Mouse (Mus musculus): ENCODE measurements at regions not wholly inside any gene's neighbourhood (a gene's known extent, or its start where the extent isn't known, plus 50 kb on each side); places are given as distances from the start of the nearest gene placed in this dataset.

DNA sequence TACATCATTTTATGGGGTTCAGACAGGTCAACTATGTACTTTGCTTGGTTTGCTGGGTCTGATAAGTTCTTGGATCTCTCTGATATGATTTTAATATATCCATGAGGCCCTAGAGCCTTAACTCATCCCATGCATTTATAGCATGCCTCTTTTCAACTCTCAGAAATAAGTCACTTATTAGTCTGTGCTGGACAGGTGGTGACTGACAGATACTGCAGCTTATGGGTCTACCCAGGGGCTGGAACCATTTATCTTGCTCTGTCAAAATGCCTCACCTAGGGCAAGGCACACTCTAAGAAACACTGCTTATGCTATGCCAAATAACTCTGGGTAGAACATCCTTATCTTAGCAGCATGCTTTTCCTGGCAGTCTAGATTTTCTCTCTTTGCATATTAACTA lies 225.6 kb downstream of the Mbnl1 start:
- DNase-seq (ENCODE audit: low spot score): no peak

DNA sequence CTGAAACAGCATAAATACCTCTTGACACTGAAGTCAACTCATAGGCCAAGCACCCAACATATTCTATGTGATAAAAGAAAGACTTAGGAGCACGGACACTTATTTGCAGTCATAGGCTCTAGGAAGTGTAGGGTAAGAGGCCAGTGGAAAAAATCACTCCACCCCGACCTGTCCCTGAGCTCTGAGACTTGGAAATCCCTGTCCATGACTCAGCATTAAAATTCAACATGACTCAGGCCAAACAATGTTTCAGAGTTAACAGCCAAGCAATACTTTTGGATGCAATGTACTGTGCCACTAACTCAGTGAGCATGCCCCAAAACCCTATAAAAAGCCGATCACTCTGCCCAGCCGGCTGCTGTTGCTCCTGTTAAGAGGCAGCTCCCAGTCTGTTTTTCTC lies 234.5 kb downstream of the Mbnl1 start:
- no peak for DNase-seq (ENCODE audit: low spot score)

DNA sequence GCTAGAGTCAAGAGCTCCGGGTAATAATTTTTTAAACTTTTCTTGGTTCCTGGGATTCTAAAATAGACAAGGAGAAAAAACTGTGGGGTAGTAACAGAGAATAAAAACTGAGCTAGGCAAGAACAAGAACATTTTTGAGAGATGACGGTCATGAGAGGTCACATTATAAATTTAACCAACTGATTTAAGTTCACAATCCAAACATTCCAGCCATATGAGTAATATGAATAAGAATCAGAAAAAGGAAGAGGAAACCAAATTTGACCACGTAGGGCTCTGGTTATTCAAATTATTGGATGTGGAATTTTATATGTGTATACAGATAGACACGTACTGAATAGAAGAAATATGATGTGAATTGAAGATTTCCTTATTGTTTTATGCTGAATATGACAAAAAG lies 240.3 kb downstream of the Mbnl1 start:
- no peak for DNase-seq (ENCODE audit: low spot score)

DNA sequence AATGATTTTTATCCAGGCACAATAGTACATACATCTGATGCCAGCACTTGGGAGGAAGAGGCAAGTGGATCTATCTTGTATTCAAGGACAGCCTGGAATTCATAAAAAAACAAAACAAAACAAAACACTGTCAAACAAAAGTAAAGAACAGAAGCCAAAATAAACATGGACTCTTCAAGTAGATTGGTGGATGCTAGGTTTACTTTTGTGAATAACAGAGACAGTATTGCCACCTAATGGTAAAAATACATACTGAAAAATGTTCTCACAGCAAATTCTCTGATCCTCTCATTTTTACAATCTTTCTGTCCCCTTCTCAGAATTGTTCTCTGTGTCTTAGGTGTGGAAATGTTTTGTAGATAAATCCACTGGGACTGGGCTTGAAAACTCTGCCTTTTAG lies 247.7 kb downstream of the Mbnl1 start:
- no peak for DNase-seq (ENCODE audit: low spot score)

DNA sequence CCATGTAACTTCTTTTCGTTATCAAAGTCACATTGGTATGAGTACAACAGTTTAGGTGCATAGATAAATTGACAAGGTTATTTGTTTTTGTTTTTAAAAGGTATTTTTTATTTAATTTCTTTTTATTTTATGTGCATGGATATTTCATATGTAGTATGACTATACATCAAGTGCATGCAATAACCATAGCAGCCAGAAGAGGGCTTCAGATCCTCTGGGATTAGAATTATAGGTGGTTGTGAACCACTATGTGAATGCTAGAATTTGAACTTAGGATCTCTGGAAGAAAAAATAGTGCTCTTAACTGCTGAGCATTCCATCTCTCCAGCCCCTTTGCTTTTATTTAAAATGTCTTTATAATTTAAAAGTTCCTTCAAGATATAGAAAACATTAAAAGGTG lies 258.7 kb downstream of the Mbnl1 start:
- no peak for DNase-seq (ENCODE audit: low spot score)

DNA sequence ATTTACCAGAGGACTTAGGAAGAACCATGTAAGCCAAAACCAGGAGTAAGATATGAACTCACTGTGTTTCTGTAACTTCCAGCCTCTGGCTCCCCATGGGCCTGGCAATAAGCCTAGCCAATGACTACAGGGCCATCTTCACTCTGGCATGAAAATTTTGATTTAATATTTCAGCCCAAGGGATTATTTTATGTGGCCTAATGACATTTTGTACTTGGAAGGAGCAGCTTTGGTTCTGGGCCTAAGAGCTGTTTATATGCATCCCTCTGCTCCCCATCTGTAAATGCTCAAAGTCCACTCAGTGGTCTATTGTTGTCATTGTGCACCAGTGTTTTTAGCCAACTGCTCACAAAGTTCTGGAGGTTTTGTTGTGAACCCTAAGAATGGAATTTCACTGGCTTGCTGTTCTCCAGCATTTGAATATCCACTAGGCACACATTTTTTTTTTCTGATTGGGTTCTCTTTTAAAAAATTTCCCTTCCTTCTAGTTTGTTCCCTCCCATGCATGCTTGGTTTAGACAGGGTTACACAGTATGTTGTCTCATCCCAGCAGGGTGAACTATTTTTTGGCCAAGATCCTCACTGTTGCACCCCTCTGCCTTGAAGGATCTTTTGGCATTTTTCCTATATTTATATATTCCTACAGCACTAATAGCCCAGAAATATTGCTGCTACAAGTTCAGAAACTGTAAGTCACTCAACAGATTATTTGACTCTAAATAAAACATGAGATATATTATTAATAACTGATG lies 261.9 kb upstream of the P2ry1 start:
- peak; percentile 14 for DNase-seq (ENCODE audit: low spot score)

DNA sequence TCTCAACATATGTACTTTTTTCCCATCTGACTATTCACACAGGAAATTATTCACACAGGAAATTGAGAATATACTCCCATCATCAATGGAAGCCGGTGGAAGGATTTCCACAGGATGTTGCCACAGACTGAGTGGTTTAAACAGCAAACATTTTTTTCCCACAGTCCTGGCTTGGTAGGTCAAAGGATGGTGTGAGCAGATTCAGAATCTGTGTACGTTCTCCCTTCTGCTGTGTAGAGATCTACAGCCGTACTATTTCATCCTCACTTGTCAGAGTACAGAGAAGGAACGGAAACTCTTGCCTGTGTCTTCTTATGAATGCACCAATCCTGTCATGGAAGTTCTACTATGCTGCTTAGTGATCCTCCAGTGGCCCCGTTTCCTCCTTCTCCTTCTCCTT lies 261.2 kb upstream of the P2ry1 start:
- no peak for DNase-seq (ENCODE audit: low spot score)

DNA sequence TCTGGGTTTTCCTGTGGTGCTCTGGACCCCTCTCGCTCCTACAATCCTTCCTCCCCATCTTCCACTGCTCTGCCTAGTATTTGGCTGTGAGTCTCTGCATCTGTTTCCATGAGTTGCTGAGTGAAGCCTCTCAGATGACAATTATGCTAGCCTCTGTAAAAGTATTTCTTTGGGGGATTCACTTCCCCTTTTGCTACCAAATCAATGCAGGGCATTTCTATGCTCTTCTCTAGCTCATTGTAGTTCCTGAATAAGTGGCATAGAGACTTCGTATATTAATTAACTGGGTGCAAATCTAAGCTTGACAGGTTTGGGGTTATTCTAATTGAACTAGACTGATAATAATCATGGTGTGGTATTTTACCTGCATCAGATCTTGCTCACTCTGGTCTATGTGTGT lies 260.4 kb upstream of the P2ry1 start:
- DNase-seq (ENCODE audit: low spot score): no peak

DNA sequence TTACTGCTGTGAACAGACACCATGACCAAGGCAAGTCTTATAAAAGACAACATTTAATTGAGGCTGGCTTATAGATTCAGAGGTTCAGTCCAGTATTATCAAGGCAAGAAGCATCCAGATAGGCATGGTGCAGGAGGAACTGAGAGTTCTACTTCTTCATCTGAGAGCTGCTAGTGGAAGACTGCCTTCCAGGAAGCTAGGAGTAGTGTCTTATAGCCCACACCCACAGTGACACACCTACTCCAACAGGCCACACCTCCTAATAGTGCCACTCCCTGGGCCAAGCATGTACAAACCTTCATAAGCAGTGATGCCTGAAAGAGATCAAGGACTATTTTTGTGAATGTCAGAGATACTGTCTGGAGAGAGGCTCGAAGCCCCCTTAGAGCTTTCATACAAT lies 257.5 kb upstream of the P2ry1 start:
- DNase-seq (ENCODE audit: low spot score): no peak

DNA sequence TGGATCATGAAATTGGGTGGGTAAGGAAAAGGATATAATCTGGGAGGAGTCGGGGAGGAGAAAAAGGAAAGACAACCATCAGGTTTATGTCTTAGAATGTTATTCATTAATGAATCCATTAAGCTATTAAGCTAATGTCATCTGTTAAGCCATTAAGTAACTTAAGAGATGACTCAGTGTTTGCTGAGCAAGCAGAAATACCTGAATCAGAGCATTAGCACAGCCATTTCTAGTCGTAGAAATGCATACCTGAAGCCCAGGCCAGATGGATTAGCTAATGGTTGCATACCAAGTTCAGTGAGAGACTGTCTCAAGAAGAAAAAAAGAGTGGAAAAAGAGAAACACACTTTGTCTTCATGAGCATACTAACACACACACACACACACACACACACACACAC lies 244.0 kb upstream of the P2ry1 start:
- DNase-seq (ENCODE audit: low spot score): no peak

DNA sequence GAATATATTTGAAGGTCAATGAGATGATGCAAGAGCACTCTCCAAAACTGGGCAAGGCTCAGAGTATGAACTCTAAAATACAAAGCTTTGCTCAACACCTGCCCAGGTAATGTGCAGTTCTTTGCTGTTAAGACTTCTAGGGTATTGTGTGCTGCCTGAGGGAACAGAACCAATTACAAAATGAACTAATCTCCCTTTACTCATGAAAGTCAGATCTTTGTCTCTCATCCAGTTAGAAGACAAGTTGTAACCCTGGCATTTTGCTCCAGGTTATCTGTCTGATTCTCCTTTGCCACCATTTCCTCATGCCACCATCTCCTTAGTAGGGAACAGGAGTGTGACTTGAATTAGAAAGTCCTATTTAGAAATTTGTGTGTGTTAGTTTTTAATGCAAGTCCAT lies 243.5 kb upstream of the P2ry1 start:
- no peak for DNase-seq (ENCODE audit: low spot score)

DNA sequence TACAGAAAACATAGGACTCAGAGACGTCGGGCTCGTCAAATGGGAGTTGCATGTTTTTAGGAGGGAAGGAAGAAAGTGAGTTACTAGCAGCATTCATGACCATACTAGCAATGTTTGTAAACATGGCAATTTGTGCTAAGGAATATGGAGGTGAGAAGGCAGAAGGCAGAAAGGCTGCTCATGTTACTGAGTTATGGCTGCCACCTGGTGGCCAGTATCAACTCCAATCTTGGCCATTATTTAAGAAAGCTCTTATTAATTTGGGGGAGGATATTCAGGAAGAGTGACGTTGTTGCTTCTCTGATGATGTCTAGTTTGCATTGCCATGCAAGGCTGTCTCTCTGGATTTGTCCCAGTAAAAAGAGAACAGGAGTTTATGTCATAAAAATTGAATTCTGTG lies 239.7 kb upstream of the P2ry1 start:
- DNase-seq (ENCODE audit: low spot score): peak; percentile 13

DNA sequence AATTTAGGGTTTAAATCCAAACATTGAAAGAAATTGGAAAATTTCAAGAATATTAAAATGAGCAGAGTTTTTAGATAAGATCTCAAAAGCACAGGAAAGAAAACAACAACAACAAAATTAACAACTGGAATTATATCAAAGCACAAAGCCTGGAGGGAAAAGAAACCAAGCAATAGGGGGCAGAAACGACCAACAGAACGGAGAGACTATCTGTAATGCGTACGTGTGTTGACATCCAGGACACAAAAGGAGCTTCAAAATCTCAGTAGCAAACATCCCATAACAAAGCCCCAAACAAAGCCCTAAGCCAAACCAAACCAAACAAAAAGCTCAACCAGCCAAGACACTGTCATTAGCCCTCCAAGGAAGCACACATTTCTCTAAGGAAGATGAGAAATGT lies 237.5 kb upstream of the P2ry1 start:
- no peak for DNase-seq (ENCODE audit: low spot score)

DNA sequence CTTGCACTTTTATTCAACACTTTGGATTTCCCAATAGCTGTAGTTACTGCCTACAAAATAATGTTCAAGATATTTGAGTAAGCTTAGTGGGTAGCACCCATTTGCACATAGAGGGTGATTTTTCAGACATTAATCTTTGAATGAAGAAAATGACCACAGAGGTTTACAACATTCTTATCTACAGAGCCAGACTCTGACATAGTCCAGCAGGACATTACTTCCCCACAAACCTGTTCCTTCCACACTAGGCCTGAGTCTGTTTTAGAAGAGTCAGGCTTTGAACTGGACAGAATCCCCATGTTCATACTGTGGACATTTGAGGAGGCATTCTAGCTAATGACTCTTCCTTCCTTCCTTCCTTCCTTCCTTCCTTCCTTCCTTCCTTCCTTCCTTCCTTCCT lies 233.6 kb upstream of the P2ry1 start:
- no peak for DNase-seq (ENCODE audit: low spot score)

DNA sequence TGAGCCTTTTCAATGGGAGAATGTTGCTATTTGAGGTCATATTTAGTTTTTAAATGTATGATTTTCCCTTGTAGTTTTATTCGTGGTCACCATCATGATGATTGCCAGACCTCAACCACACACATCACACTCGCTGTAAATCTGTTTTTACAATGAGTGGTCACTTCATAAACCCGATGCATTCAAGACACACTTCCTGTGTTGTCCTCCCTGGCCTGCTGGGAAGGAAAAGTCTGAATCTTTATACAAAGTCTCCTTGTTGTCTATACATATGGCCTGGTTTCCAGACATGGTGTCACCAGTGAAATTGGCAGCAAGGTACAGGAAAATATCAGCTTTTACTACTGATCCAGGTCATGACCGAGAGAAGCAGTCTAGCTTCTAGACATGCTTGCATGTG lies 230.7 kb upstream of the P2ry1 start:
- DNase-seq (ENCODE audit: low spot score): no peak

DNA sequence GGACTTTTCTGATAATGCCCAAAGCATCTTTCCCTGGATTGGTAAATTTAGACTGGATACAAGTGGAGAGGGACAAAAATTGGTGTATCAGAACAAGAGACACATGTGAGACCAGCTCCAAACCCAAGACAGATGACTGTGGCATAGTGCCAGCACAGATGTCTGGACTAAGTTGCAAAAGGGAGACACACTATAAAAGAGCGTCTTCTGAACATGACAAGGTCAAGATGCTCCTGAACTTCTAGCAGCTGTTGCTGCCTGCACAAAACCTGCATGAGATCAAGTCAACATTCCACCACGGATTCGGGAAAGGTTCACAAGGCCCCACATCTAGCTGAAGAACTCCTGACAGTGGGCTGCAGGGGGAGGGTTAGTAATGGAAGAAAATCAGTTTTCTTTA lies 229.2 kb upstream of the P2ry1 start:
- DNase-seq (ENCODE audit: low spot score): no peak

DNA sequence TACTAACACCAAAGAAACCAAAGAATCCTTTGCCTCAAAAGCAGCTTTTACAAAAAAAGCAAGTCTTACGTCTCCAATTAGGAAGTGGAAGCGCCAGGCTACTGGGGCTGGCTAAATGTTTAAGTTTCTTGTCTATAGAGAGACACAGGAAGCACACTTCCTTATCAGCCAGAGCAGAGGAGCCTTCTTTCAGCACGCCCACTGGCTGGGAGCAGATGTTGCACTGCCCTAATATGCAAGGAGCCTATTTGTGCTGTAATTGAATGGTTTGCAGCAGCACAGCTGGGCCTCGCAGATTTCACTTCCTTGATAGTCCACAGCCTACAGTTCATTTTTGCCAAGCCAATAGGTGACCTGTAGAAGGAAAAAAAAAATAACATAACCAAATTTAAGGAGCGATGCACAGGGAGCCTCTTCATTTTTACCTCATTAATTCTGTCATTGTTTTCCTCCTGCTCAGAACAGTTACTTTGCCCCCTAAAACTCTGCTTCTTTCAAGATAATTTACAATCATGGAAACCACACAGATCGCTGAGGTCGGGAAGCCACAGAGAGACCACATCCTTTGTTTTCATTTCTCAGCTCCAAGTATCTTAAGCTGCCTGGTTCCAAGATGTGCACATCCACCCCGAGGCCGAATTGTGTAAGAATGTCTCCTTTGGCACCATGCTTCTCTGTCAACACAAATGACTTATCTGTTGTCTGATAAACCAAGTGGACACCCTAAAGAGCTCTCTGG lies 217.3 kb upstream of the P2ry1 start:
- DNase-seq (ENCODE audit: low spot score): no peak

DNA sequence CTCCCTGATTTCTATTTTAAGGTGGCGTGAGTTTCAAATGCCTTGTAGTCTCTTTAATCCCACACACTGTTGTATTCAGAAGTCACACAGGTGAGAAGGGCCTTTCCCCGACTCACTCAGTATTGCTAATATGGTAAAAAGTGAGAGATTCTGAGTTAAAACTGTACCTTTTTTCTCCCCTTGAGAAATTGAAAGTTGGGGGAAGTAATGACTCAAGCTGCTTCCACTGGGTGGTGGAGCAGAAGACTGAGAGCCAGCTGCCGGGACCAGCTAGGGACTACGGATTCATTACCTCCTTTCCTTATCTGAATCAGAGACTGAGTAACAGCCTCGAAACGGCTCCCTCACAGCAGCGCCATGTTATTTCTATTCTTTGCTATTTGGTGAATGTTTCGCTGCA lies 214.6 kb upstream of the P2ry1 start:
- no peak for DNase-seq (ENCODE audit: low spot score)

DNA sequence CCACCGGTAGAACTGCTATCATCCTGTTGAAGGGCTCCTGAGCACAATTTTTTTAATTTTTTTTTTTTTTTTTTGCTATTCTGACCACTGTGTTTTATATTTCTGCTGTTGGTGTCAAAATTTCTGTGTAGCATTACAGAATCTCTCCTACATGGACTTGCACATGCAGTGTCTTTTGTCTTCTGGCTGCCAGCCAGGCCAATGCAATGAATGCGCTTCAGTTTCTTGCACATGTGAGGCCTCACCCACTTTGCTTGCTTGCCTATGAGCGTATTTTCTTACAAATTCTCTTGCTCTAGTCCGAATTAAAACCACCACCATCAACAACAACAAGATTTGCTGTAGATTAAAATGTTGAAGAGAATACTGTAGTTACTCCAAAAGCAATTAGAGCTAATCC lies 213.2 kb upstream of the P2ry1 start:
- no peak for DNase-seq (ENCODE audit: low spot score)

DNA sequence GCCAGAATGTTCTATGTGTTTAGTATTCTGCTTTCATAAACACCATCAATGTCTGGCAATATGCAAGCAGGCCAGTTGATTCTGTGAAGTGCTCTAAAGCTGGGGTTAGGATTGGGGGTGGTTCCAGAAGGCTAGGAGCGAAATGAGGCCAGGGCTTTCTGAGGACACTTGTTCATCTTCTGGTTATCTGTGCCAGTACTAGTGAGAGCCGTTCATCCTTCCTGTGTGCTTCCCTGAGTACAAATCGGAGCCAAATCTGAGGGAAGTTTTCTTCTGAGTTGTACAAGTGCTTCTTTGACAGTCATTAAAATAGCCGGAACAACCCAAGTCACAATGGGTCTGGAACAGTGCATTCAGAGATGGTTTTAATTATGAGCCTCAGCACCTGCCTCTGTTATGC lies 210.4 kb upstream of the P2ry1 start:
- no peak for DNase-seq (ENCODE audit: low spot score)

DNA sequence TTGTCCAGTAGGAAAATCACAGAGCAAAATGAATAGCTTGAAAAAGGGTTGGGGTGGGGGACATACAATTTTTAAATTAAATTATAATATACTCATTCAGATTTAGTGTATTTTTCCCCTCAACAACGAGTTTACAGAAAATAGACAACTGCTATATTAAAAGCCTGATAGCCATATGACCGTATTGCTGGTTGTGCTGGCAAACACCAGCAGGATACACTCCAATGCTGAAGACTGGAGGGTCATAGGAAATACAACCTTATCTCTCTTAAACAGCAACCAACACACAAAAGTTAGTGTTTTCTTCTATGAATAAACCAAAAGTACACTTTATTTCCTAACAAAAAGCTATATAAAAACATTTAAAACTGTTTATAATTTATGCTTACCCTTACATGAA lies 206.4 kb upstream of the P2ry1 start:
- no peak for DNase-seq (ENCODE audit: low spot score)

DNA sequence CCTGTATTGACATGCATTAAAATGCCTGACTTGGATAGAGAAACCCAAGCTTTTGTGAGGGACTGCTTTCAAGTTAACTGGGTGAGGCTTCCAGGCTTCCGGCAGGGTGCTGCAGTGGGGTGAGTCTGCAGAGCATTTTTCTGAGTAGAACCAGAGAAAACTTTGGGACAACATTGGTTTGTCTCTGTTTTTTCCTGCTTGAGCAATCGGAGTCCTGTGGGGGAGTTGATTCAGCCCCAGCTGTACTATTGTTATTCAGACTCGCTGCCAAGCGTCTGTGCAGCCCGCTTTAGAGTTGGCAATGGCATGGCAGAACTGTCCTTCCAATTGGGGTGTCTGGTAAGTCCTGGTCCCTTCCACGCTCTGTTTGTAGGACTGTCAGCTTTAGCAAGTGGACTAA lies 204.8 kb upstream of the P2ry1 start:
- DNase-seq (ENCODE audit: low spot score): peak; percentile 12

DNA sequence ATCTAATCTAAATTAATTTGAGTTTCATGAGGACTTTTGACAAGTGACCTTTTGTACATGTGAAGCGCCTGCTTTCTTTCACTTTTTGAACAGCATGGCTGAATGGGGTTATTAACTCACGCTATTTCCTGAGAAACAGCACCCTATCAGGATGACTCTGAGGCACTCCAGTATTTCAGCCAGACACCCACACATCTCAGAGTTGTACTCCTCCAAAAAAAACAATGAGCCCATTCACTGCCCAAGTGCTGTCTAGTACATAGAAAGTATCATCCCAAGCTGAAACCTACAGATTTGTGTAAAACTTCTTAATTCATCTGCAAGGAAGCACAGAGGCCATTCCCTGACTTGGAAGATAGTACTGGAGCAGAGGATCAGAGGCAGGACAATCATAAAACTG lies 204.1 kb upstream of the P2ry1 start:
- no peak for DNase-seq (ENCODE audit: low spot score)

DNA sequence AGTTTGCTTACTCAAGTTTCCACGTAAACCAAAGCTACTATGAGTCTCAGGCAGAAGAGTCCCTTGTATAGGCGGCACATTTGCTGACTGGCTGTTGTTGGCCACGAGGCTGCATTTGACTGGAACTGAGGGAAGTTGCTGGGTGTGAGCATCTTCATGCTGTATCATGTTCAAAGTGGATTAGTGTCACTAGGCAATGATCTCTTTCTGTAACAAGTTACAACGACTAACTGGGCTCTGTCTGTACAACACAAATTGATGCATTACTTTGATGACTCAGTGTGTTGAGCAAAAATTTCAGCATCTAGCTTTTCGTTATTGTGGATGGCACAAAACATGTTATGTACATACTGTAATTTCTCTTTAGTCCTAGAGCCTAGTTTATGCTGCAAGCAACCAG lies 203.7 kb upstream of the P2ry1 start:
- no peak for DNase-seq (ENCODE audit: low spot score)
